Mouse (Mus musculus): Measurements from ENCODE around the gene Cacna1s.

Cacna1s gene

DNA sequence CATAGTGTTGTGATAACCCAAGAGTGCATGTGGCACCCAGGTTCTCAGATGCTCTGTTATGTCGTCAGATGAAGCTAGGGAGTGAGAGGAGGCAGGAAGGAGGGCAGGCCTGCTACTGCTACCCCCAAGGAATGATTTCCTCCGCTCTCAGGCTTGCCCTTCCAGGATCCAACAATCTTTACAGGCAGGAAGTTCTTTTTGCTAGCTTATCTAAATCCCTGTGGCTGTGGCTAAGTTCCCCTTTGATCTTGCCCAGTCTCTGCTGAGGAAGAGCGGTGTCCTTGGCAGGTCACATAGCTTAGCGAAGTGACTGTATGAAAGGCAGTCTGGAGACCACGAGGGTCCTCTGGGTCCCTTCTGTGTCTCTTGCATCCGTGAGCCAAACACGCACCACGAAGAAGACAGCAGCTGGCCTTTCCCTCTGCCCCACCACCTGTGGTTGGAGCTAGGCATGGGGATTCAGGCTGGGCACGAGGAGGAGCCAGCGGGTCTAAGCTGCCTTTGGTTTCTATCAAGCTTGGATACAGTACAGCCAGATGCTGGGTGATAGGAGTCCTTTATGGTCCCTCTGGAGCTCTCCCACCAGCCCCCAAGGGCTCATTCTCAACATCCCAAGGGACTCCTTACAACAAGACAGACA lies 85.8 kb downstream of the Cacna1s start:
- DNase-seq, result peak in 1 of 2 experiments; percentile 42

DNA sequence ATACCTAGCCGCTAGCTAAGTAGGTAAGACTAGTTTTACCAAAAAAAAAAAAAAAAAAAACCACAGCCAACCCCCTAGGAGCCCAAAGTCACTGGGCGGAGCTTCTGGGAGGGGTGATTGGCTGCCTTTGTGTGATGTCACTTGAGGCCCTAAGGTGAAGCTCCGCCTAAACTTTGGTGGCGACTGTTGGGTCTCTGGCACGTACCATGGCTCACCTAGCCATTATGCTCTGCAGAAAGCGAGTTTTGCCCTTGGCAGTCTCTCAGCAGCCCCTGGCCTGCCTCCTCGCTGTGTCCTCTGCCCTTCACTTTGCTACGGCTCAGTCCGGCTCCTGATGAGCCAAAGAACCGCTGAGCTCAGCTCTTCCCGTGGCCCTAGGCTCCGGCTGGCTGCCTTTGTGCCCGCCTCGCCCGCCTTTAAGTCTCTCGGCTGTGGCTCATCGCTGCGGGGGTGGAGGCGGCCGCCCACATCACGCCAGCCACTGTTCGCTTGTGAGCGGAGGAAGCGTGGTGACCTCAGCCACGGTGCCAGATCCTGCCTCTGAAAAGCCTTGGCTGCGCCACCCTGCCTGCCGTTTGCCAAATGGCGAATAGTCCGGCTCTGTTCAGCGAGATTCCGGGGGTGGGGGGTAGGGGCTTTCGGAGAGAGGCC lies 87.6 kb downstream of the Cacna1s start:
- DNase-seq, result peak; percentile 83 to 95

DNA sequence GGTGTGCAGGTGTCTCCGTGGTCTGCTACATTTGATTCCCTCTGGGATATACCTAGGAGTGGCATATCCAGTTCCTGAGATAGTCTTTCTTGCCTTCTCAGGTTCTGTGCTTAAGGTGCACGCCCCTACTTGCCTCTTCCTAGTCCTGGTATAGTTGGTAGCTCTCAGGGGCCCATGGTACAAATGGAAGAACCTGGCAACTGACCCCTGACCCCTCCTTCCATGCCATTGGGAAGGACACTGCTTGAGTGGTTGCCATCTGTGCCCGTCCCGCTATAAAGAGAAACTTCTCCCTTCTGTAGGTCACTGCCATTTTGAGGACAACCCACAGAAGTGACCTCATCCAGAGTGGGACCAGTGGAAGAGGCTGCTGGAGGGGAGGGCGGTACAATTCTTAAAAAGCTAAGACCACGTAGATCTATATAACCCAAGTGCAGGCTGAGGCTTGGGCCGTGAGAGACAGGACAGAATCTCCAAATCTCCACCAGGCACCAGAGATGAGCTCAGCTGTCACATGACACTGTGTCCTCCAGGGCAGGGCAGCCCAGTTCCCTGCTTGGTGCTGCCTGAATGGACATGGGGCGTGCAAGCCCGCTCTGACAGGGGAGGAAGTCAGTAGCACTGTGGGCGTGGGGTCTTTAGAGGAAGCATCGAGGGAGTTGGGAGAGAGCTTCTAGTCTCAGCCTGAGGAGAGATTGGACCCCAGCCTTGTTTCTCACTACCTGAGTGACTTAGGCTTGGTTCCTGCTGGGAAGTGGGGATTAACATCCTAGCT lies 88.8 kb downstream of the Cacna1s start:
- peak in 1 of 2 experiments; percentile 69 for DNase-seq

DNA sequence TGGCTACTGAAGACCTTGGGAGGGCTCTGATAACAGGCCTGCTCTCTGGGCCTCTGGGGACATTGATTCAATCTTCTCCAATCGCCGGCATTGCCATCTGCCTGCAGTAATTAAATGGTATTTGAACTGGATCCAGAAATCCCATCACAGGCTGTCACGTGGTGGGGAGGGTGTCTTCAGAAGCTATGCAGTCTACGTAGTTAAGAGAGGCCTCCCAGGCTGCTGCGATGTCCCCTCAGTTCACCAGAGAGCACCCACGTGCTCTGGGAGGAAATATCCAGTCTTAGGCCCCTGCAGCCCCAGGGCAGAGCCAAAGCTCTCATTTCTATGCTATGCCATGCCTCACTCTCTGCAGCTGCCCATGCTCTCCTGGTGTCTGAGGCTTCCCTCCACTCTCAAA lies 89.8 kb downstream of the Cacna1s start:
- DNase-seq, result peak; percentile 23 to 52

DNA sequence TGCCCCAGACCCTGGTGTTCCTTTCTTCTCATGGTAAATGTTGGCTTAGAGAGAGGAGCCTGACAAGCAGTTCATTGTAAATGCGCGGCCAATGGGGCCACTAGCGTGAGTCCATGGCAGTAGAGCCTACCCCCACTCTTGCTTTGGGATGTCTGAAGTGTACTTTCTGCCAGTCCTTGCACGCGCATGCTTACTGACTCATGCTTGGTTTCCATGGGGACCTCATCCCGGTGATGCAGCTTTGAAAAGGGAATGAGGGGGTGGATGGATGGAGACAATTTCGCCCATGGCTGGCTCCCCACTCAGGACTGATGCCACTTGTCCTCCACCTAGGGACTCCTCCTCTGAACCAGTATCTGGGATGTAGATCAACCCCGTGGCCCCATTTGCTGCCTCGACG lies 91.0 kb downstream of the Cacna1s start:
- no peak for DNase-seq

DNA sequence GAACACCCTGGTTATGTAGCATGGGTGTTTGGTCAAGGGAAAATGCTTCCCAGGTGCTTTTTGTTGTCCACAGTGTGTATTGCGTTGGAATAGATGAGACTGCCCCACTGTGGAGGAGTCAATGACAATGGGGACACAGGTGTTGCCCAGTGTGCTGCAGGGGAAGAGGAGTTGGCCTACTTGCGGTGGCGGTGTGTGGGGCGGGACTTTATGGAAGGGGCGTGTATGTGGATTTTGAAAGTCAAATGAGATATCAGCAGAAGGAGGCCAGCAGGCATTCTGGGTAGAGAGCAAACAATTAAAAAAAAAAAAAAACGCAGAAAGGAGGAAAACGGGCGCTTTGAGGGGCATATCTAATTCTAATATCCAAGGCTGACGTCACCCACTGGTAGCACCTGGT lies 97.2 kb downstream of the Cacna1s start:
- no peak for DNase-seq

DNA sequence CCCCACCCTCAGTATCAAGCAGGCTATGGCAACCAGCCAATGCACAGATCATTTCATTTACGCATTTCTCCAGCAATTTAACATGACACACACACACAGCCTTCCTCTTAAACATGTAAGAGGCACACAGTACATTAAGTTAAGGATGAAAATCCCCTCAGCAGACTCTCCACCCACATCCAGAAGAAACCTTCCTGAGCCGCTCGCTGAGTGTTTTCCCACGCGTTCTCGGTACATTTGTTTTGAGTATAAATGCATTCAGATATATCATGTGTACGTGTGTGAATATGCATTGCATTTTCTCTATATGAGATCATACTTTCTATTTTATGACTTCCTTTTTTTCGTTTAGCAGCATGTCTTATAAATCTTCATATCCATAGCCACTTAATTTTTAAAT lies 98.8 kb downstream of the Cacna1s start:
- DNase-seq, result no peak

DNA sequence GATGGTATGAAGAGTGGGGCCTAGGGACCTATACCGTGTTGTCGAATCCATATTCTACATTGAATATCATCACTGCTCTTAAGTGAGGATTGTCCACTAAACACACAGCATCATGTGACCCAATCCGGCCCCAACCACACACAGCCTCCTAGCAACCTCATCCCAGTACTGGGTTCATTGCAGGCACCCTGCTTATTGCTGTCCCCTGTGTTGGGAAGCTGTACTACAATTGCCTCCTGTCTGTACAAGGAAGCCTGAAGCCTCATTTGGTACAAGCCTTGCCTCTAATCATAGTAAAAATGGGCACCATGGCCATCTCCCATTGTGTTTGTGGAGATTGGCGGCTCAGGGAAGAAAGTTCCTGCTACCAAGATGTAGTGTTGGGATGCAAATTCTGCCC lies 103.8 kb downstream of the Cacna1s start:
- DNase-seq, result no peak

DNA sequence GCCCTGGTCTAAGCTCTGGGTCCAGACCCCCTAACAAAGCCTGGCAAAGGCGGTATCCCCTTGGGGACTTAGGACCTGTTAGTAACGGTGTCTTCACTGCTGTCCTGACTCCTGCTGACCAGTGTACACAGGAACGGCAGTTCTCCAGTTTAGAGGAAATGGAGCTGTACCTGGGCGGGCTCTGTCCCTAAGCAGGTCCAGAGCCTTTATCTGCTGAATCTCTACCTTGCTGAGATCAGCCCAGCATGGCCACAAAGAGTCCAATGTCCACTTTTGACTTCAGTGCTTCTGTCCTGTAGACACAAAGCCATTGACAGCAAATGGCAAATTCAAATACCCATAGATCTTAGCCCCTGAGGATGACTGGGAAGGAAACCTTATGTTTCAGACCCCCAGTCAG lies 104.4 kb downstream of the Cacna1s start:
- no peak for DNase-seq

DNA sequence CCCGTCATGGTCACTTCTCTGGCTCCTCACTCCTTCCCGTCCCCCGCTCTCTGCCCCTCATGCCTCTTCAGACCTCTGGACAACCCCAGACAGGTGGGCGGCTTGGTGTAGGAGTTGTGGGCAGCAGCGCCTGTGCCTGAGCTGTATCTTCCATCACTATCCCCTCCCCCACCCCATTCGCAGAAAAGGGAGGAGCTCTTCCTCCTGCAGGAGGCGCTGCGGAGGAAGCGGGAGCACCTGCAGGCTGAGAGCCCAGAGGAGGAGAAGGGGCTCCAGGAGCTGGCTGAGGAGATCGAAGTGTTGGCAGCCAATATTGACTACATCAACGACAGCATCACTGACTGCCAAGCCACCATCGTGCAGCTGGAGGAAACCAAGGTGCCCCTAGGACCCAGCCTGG lies 107.3 kb downstream of the Cacna1s start:
- no peak for DNase-seq

DNA sequence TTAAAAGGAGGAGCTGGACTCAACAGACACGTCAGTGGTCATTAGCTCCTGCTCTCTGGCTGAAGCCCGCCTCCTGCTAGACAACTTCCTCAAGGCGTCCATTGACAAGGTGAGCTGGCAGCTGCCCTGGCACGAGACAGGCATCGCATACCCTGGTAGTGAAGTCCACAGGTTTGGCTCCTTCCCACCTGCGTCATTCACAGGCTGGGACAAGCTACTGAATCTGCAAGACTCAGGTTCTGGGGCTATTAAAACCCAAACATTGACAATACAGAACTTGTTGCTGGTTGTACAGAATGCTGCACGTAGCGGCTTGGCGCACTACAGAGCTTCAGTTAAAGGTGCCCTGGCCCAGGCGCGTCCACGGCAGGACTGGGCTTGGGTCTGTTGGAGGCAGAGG lies 107.7 kb downstream of the Cacna1s start:
- no peak for DNase-seq

DNA sequence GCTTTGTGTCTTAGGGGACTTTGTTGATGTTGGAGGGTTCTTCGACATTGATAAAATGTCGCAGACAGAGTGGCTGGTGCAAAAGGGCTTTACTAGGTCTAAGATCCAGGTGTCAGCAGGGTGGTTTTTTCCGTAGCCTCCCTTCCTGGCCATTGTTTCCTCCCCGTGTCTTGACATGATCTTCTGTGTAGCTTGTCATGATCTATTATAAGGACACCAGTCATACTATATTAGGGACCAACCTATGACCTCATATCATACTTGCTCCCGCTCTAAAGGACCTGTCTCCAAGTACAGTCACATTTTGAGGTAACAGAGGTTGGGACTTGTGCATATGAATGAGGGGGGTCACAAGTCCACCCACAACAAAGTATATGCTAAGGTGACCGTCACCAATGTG lies 108.4 kb downstream of the Cacna1s start:
- DNase-seq, result no peak

DNA sequence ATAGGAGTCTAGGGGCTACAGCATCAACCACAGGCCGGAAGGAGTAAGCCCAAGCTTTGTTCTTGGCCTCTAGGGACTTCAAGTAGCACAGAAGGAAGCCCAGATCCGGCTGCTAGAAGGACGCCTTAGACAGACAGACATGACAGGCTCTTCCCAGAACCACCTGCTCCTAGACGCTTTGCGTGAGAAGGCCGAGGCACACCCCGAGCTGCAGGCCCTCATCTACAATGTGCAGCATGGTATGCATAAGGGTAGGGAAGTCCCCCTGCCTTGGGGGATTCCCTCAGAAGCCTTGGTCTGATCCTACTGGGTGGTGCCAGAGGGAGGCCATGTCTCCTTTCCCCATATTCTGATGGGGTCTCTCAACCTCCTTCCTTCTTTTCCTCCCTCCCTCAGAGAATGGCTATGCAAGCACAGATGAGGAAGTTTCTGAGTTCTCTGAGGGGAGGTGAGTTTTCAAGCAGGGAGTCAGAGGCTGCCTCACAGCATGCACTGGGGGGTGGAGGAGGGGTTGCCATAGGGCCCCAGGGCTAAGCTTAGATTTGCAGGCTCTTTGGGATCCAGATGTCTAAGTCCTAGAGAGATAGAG lies 108.9 kb downstream of the Cacna1s start:
- DNase-seq, result no peak

DNA sequence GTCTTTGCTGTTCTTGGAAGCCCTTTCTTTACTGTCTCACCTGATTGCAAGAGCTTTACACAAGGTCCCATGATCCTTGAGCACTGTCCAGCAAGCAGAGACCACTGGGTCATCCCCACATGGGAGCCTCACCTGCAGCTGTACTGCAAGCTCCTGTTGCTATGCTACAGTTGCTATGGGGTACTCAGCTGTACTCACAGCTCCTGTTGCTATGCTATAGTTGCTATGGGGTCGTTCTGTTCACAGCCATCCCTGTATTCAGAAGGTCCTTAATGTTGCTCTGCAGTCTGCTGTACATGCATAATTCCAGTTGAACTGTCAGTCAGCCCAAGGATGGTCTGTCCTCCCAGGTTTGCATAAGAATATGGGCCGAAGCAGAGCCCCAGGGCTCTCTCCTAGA lies 112.9 kb downstream of the Cacna1s start:
- DNase-seq, result no peak

DNA sequence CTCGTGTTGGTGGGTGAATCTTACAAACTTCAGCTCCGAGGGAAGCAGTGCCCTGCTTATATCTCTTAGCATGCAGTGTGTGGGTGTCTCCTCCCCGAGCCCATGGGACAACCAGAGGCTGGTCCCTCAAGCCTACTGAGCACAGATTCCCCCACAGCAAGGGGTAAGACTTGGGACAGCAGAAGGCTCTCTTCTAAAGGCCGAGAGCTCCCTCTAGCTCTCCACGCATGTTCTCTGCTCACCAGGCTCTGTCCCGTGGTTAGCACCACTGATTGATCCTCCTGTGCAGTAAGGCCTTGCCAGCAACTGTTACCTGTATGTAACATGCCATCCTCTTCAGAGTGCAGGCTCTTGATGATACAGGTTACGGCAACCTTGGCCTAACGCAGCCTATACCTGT lies 115.1 kb downstream of the Cacna1s start:
- peak; percentile 34 to 50 for DNase-seq

Data from kidney, postnatal 25 days (tissue).